Mouse (Mus musculus): ENCODE data around the gene Sned1.
"Not testable (repeated sequence)": the region's sequence is repeated elsewhere in the genome, so short reads cannot be mapped to it uniquely, and the experiment has no call there.

Sned1 gene

DNA sequence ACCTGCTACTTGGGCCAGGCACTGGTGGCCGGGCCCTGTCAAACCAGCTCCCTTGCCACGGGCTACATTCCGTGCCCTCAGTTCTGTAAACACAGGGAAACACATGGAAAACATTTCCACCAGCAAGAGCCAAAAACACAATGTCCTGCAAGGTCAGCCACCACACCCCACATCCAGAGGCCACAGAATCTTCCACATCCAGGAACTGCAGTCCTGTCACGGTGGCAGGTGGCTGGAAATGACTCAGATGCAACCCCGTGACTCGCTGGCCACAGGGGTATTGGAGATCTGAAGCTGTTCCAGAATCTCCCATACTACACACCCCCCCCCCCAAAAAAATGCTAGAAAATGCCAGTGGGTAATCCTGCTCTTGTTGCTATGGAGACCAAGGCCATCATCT lies 6.4 kb upstream of the Sned1 start:
- DNase-seq (ENCODE audit: low spot score) = no peak

DNA sequence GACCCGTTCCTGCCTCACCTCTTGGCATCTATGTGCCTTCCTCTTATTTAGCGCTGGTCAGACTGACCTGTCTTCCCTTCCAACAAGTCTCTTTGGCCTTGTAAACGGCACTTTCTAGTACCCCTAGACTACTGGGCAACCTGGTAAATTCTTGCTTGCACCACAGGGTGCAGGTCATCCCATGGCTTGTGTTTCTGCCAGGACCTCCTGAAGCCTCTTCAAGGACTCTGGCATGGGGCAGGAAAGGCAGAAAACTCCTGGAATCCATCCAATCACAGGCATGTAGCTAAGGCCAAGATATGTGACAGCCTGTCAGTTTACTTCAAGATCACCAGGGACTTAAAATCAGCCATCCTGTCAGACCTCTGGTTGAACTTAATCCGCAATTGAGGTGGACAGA lies 6.0 kb upstream of the Sned1 start:
- no peak for DNase-seq (ENCODE audit: low spot score)

GRCm38 (mm10) chr1:93236545-93236924 lies 894 bp downstream of the Sned1 start:
- DNase-seq (ENCODE audit: low spot score) = no peak

GRCm38 (mm10) chr1:93237676-93238075 lies 2.0 kb downstream of the Sned1 start:
- DNase-seq (ENCODE audit: low spot score) = no peak

DNA sequence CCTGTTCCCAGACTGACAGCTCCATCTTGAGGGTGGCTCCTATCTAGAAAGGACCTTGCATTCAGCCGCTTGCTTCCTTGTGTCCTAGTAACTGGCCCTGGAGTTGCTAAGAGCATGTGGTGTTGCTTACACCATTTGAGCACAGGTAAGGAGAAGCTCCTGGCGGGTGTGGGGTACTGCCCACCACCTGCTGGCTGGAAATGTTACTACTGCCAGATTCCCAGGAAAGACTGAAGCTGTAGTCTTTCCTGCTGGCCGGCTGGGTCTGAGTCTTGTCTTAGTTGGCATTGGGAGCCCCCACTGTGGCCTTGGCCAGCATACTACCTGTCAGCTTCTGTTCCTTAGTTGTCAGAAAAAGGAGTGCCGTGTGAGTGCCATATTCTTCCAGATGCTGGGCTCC lies 2.6 kb downstream of the Sned1 start:
- no peak for DNase-seq (ENCODE audit: low spot score)

DNA sequence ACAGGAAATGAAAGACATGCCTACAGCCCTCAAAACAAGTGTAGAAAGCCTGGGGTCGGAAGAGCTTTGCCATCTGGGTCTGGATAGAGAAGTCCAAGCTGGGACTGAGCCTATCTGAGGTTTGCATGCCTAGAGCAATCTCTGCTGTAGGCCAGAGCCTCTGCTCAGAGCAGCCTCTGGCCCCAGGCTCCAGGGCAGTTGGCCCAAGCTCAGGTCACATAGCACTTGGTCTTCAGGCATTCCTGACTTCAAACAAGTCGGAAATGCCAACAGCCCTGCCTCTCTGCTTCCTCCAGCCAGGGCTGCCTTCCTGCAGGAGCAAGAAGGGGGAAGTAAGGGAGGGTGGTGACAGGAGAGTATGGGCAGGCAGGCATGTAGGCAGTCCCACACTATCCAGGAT lies 10.3 kb downstream of the Sned1 start:
- DNase-seq (ENCODE audit: low spot score) = no peak

DNA sequence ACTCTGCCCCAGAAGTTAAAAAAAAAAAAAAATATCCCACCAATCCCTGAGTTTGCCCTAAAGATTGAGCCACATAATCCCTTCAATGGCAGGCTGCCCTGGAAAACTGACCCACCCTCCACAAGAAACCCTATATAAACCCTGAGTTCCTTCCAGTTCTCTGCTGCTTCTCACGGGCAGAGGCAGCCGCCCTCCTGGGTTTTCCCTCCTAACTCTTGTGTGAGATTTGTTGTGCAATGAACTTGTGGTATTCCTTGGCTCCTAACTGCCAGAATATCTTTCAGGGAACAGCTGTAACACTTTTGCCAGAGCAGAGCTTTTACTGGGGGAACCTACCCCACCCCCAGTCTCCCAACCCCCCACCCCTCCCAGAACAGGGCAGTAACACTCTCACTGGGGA lies 16.9 kb downstream of the Sned1 start:
- no peak for DNase-seq (ENCODE audit: low spot score)

DNA sequence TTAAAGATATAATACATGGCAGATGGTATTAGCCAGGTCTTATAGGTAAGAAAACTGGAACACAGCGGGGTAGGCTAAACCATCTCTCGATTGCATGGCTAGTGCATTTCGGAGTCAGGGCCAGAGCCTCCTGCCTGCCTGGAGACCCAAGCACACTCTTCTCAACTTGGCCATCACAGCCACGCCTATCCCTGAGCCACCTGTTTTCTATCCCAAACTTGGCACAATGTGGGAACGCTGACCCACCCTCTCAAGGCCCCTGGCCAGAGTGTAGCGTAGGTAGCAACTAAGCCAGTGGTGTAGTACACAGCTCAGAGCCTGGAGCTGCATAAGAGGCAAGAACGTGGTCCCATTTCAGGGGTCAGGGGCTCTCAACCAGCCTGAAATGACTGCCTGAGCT lies 20.1 kb downstream of the Sned1 start:
- DNase-seq (ENCODE audit: low spot score) = no peak

DNA sequence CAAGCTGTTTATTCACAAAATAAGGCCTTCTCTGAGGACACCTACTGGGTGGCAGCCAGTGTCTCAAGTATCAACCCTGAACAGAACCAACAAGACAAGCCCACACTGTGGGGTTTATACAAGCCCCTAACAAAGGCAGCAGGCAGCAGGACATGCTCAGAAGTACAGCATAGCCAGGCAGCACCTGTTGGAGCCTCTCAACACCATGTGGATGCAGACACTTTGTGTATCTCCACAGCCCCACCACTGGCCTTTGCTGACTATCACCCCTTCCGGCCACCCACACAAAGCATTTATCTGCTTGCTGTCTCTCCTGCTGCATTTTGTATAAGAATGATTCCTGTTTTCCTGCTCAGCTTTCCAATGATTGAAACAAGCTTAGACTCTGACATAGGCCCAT lies 21.9 kb downstream of the Sned1 start:
- DNase-seq (ENCODE audit: low spot score) = no peak

GRCm38 (mm10) chr1:93267207-93267606 lies 31.6 kb downstream of the Sned1 start:
- no peak for DNase-seq (ENCODE audit: low spot score)

DNA sequence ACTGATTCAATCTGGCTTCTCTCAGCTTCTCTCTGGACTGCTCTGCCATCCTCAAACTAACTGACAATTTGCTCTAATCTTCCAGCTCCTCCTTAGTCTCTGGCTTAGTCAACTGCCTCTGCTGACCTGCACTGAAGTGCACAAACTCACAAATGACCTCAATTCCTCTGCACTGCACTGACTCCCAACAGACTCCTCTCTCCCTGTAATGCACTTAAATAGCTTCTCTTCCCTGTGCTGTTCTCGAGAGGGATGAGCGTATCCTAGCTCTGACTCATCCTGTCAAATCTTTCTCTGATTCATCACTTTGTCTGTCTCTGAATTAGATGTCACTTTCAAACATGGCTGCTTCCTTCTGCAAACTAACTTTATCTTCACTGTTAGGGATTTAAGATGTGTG lies 32.6 kb downstream of the Sned1 start:
- no peak for DNase-seq (ENCODE audit: low spot score)

GRCm38 (mm10) chr1:93270516-93271240 lies 35.0 kb downstream of the Sned1 start:
- DNase-seq (ENCODE audit: low spot score) = no peak

DNA sequence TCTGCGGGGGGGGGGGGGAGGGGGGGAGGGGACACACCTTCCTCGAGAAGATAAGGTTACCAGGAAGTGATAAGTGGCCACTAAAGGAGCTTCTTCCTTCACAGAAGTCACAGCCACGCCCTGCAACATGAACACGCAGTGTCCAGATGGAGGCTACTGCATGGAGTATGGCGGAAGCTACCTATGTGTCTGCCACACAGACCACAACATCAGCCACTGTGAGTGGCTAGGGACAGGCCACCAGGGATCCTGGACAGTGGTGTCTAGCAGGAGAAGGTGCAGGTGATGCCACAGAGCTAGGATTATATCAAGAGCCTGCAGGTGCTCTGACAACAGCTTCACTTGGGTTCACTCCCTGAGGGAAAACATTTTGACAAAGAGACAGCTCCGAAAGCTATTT lies 36.1 kb downstream of the Sned1 start:
- DNase-seq (ENCODE audit: low spot score) = no peak

GRCm38 (mm10) chr1:93272409-93272821 lies 36.8 kb downstream of the Sned1 start:
- DNase-seq (ENCODE audit: low spot score) = no peak

GRCm38 (mm10) chr1:93275561-93275960 lies 39.9 kb downstream of the Sned1 start:
- DNase-seq (ENCODE audit: low spot score) = no peak

DNA sequence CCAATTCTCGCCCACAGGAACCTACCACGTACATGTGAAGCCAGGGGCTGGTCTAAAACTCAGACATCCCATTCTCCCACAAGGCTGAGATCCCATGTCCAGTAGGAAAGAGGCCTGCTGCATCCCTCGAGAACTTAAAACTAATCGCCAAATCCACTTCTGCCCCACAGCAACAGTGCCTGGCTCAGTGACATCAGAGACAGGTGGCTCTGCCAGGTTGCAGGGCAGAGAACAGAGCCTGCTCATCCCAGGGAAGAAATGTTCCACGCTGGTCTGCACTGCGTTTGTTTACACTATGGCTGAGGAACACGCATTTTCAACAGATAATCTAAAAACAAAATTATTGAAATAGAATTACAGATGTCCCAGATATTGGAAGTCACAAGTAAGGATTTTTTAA lies 41.4 kb downstream of the Sned1 start:
- DNase-seq (ENCODE audit: low spot score) = no peak

DNA sequence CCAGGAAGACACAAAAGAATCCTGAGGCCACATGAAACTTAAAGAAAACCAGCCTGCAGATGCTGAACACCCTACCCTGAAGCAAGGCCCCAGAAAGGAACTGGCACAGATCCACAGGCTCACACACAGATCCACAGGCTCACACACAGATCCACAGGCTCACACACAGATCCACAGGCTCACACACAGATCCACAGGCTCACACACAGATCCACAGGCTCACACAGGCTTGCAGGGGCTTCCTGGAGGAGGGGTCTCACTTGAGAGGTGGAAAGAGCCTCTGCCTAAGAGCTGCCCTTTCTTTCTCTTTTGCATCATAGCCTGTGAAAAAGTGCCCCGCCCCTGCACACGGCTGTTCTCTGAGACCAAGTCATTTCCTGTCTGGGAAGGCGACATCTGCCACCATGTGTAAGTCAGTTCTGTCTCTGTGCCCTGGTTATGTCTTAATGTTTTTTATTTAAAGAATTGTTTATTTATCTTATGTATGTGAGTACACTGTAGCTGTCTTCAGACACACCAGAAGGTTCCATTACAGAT lies 54.1 kb downstream of the Sned1 start:
- no peak for DNase-seq (ENCODE audit: low spot score)

DNA sequence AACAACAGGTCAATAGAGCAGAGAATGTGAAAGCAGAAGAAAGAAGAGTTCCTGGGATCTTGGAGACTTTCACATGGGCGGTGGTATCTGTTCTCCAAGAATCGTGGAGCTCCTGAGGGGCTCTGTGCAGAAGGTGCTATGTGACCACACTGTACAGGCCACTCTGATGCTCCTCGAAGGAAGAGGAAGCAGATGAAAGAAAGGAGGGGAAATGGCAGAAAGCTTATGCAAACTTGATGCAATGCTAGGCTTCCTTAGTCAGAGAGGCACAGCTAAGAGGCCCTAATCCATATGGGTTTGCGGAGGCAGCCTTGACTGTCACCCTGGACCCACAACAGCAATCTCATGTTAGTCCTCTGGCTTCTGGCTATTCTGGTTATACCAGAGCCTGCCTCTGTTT lies 55.3 kb downstream of the Sned1 start:
- no peak for DNase-seq (ENCODE audit: low spot score)

DNA sequence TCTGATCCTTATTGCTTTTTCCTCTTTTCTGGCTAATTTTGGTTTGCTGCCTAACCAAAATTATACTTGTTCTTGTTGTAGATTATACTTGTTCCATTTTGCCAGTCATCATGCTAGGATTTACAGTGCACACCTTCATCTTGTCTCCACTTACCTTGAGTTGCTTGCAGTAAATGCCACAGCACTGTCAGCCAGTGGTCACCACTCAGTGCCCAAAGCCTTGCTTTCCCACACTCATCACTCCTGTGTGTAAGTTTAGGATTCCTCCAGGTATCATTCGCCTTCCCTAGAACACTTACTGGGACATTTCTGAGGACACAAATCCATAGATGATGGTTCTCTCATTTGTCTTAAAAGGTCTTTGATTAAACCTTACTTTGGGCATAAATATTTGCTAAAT lies 56.0 kb downstream of the Sned1 start:
- no peak for DNase-seq (ENCODE audit: low spot score)

GRCm38 (mm10) chr1:93292006-93292405 lies 56.4 kb downstream of the Sned1 start:
- DNase-seq (ENCODE audit: low spot score) = no peak

DNA sequence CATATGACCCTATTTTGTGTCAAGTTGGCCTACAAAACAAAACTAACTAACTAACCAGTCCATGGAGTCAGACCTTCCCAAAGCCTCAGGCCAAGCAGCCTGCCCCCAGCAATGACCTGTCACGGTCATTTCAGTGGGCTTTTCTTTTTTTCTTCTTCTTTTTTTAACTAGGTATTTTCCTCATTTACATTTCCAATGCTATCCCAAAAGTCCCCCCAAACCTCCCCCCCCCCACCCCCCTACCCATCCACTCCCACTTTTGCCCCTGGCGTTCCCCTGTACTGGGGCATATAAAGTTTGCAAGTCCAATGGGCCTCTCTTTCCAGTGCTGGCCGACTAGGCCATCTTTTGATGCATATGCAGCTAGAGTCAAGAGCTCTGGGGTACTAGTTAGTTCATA lies 58.9 kb downstream of the Sned1 start:
- DNase-seq (ENCODE audit: low spot score) = not testable (repeated sequence)

DNA sequence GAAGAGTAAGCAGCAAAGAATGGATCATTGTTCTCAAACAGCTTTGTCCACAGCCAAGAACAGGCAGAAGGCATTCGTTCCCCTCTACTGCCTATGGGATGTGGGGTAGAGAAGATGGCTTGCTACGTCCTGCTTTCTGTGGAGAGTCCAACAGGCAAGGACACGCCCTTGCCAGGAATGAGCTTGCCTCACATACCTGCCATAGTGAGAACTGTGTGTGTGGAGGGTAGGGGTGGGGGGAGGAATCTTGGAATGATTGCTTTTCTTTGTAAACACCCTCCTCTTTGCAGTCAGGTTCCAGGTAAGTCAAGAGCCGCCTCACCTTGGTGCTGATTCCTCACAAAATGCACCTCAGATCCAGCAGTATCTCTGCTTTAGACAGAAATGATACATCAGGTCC lies 64.2 kb downstream of the Sned1 start:
- DNase-seq (ENCODE audit: low spot score) = no peak

- no peak for DNase-seq (ENCODE audit: low spot score)
These were observed 64.9 kb downstream of the Sned1 start for GRCm38 (mm10) chr1:93300578-93300977.

- peak; percentile 61 for DNase-seq (ENCODE audit: low spot score)
These were observed 70.1 kb downstream of the Sned1 start, which contains the start of gene Mterf4 for GRCm38 (mm10) chr1:93305581-93306337. Gene Mterf4 (minus strand): TSS chr1:93305915.
